Mouse (Mus musculus): ENCODE measurements around the gene Chit1.

- no peak for TF ChIP-seq FLI1 (IDR thresholded peaks at IDR 0.05; ENCODE audit: low read length)
- TF ChIP-seq GATA1 (IDR thresholded peaks at IDR 0.05; ENCODE audit: borderline replicate concordance, low read length), result no peak
These were observed 15.3 kb upstream of the Chit1 start for GRCm38 (mm10) chr1:134095721-134096120.
